Mouse (Mus musculus) forebrain, postnatal 0 days (tissue): ENCODE results near the gene Acad10. TPM values are rescaled to one million over a fixed set of nuclear protein-coding genes. Genes with fewer than 3 reads are reported as not detected.
A peak's percentile ranks its signal among the peaks of the same experiment; 100 is the strongest.

Experiments used
- ATAC-seq: fragments of 200-750 bp; cut with Nextera tagmentation; 2 replicates; pipeline ENCODE4 v1.8.0; 2017; ENCODE audit warnings: mild to moderate bottlenecking, moderate library complexity
- DNase-seq: peaks from one replicate; pipeline ENCODE4 v3.0.0-alpha.2; 2015
- H3K27ac ChIP-seq: fragments of 300-500 bp; sonication (generic); 2 replicates; pipeline ENCODE4 v1.5.1; 2014; ENCODE audit warnings: low read depth, mild to moderate bottlenecking, antibody characterized with exemption, low read length, moderate library complexity, mixed read lengths
- H3K27me3 ChIP-seq: fragments of 300-500 bp; sonication (generic); 2 replicates; pipeline ENCODE4 v1.6.1; 2014; ENCODE audit warnings: mild to moderate bottlenecking, low read length, mixed read lengths; ENCODE audit not compliant: insufficient read depth
- H3K36me3 ChIP-seq: fragments of 300-500 bp; sonication (generic); 2 replicates; pipeline ENCODE4 v1.6.1; 2014; ENCODE audit warnings: mild to moderate bottlenecking, moderate library complexity; ENCODE audit not compliant: insufficient read depth
- H3K4me1 ChIP-seq: fragments of 300-500 bp; sonication (generic); 2 replicates; pipeline ENCODE4 v1.6.1; 2014; ENCODE audit warnings: antibody characterized with exemption; ENCODE audit not compliant: insufficient read depth
- H3K4me2 ChIP-seq: fragments of 300-500 bp; sonication (generic); 2 replicates; pipeline ENCODE4 v1.6.1; 2014; ENCODE audit warnings: low read depth, mild to moderate bottlenecking, moderate library complexity
- H3K4me3 ChIP-seq: fragments of 300-500 bp; sonication (generic); 2 replicates; pipeline ENCODE4 v1.5.1; 2014; ENCODE audit warnings: low read depth, low read length, mixed read lengths
- H3K9ac ChIP-seq: fragments of 300-500 bp; sonication (generic); 2 replicates; pipeline ENCODE4 v1.6.1; 2014; ENCODE audit warnings: mild to moderate bottlenecking
- H3K9me3 ChIP-seq: fragments of 300-500 bp; sonication (generic); 2 replicates; pipeline ENCODE4 v1.6.1; 2016; ENCODE audit warnings: low read length
- CTCF ChIP-seq: sonication (generic); IDR thresholded peaks from 2 replicates; pipeline ENCODE4 v1.5.1; 2016; ENCODE audit warnings: antibody characterized with exemption, control low read depth, low read depth
- WGBS: fragments of 180-500 bp; shearing (Covaris S2); extraction: QIAGEN DNeasy Blood & Tissue Kit; methylation state at CpG from one replicate; pipeline ENCODE4 v1.1.7; 2014; 5-methylcytosine and 5-hydroxymethylcytosine counted together
- polyA plus RNA-seq: library from polyadenylated mRNA; unstranded; fragments of >200 nt; fragmentation: Nextera tagmentation; extraction: Ambion mirVana; gene quantifications from 2 replicates; pipeline ENCODE4 v1.2.1, GENCODE M21; 2015
- total RNA-seq: library from RNA; depleted of rRNA; stranded (reverse); fragments of >200 nt; gene quantifications from 2 replicates; pipeline ENCODE4 v1.2.3, GENCODE M21; 2014; rRNA removed

The Acad10 gene
- total RNA-seq (2.7 and 3.0 TPM in 2 replicates), polyA plus RNA-seq (0.59 and 1.1 TPM in 2 replicates)

DNA sequence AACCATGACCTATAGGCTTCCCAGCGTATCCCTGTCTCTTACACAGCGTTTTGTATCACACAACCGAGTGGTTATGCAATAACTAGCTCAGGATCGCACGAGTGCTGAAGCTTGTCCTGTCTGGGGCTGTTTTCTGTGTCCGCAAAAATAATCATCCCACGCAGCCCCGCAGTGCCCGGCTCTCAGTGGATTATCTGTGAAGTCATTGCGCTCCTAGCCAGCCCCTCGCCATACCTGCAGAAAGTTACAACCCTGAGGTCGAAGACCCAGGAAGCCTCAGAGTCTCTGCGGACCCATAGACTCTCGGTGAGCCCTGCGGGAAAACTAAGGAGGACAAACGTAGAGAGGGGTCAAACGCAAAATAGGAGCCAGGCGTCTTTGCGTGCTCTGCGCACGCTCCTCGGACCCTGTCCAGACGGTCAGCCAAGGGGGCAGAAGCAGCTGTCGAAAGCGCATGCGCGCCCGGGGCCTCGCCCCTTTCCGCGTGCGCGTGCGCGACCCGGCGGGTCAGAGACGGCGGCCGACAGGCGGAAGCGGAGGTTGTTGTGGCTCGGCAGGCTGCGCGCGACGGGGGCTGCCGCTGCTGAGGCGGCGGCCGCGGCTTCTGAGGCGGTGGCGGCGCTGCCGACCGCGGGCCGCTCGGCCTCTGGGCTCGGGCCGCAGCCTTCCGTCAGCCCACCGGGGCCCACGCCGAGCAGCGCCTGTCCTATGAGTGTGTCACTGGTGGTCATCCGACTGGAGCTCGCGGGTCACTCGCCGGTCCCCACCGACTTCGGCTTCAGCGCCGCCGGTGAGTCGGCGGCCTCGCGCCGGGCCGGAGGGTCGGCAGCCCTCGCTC lies at the start of gene Acad10, which contains the start of gene Brap:
Gene Acad10 (minus strand): TSS at position 456 of the 838 bp plus-strand sequence.
Gene Brap (plus strand): TSS at position 505 of the 838 bp plus-strand sequence.
- peak within 1 kb of the TSS; percentile 70 for H3K27ac ChIP-seq
- no peaks in the 10 kb centered on the region for H3K9me3 ChIP-seq
- no peaks in the 10 kb centered on the region for H3K27me3 ChIP-seq
- ATAC-seq = peak; percentile 91
- DNase-seq = peak; percentile 93
- peak within 1 kb of the TSS; percentile 93 for H3K4me3 ChIP-seq
- peak within 1 kb of the TSS; percentile 71 for H3K4me2 ChIP-seq
- no peak for TF ChIP-seq CTCF
- H3K9ac ChIP-seq = peak within 1 kb of the TSS; percentile 84
- H3K4me1 ChIP-seq = peaks cover 12% of the 10 kb centered on the region
- WGBS = 2% methylated on average over 82 of the region's 85 CpGs
- H3K36me3 ChIP-seq = peaks cover 11% of the 10 kb centered on the region; the same call in 1 of the 2 replicates

DNA sequence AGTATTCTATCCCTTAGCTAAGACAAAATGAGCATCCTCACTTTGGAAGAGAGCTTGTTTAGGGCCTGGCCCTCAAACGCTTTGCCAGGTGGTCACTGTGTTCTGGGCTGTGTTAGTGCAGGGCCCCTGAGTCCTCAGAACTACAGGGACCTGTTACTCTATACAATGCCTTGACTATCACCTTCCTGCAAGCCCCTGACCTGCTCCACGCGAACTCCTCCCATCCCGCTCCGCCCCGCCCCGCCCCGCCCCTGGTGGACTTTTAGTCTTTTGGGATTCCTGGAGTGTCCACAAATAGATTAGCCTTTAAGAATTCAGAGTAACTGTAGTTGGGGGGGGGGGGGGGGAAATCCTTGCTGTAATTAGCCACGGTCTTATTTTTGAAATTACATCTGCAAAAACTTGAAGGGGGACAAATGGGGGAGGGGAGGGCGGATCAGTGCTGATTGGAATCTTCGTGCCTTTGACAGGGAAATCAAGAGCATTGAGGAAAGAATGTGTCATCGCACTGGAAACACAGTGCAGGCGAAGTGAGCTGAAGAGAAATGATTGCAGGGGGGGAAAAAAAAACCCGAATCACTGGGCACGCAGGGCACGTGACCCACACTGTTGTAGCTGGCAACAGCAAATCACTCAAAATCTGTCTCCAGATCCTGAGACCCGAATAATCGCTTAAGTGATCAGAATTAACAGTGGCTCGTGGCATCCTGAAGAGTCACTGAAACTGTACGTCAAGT lies 44.4 kb upstream of the Acad10 start:
- TF ChIP-seq CTCF = no peak
- Histone ChIP-seq H3K4me3 (peak overlapping the region; percentile 6; the same call in 1 of the 2 replicates), H3K27ac (no peak overlapping the region), H3K9me3 (no peaks in the 10 kb centered on the region), H3K4me1 (no peaks in the 10 kb centered on the region), H3K4me2 (peak overlapping the region; percentile 33), H3K9ac (0 out of 2 replicates have a peak overlapping the region, but pooled peaks have one; percentile 2), H3K36me3 (no peaks in the 10 kb centered on the region), H3K27me3 (no peaks in the 10 kb centered on the region)
- WGBS = 2% methylated on average over 20 of the region's 20 CpGs
- ATAC-seq = peak; percentile 82
- peak; percentile 58 for DNase-seq

DNA sequence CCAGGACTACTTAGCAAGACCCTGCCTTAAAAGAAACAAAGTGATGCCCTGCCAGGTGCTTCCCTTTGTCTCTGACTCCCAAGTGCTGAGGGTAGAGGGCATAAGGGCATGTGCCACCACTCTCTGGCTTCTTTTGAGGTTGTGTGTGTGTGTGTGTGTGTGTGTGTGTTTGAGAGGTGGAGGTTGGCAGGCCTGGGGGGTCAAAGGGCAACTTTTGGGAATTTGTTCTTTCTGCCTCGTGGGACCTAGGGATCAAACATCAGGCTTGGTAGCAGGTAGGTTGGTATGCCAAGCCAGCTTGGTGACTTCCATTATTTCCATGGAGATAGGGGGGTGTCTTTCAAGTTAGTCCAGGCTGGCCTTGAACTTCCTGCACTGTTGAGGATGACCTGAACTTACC lies 43.0 kb upstream of the Acad10 start:
- H3K27ac ChIP-seq = no peak overlapping the region
- no peak for DNase-seq
- TF ChIP-seq CTCF = no peak
- no peak overlapping the region for H3K9ac ChIP-seq
- H3K36me3 ChIP-seq = no peaks in the 10 kb centered on the region
- no peak overlapping the region for H3K4me2 ChIP-seq
- no peaks in the 10 kb centered on the region for H3K4me1 ChIP-seq
- WGBS = 56% methylated on average over 1 of the region's 1 CpGs
- ATAC-seq = no peak
- no peaks in the 10 kb centered on the region for H3K27me3 ChIP-seq
- H3K4me3 ChIP-seq = no peak overlapping the region
- no peaks in the 10 kb centered on the region for H3K9me3 ChIP-seq

DNA sequence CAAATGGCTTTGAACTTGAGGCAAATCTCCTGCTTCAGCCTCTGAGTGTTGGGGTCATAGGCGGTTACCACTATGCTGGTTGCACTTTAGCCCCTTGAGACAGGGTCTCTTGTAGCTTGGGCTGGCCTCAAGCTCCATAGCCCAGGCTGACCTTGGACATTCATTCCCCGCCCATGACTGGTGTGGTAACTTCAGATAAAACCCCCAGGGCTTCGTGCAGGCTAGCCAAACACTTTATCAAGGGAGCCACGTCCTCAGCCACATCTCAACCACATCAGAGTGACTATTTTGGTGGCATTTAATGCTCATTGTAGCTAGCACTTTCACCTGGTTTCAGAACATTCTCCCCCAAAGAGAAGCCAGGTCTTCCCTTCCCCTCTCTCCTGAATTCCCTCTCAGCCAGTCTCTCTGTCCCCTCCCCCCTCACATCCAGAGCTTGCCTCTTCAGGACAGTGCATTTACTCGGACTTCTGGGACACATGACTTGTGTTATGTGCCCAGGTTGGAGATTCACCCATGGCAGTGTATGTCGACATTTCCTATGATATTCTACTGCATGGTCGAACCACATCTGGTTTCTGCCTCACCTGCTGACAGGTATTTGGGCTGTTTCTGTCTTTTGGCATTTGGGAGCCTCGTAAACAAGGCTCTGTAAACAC lies 40.9 kb upstream of the Acad10 start:
- no peaks in the 10 kb centered on the region for H3K27me3 ChIP-seq
- H3K36me3 ChIP-seq = no peaks in the 10 kb centered on the region
- H3K4me3 ChIP-seq = no peak overlapping the region
- 59% methylated on average over 8 of the region's 8 CpGs for WGBS
- no peak for TF ChIP-seq CTCF
- DNase-seq (no peak), ATAC-seq (no peak)
- no peaks in the 10 kb centered on the region for H3K9me3 ChIP-seq
- no peak overlapping the region for H3K9ac ChIP-seq
- no peak overlapping the region for H3K4me2 ChIP-seq
- no peaks in the 10 kb centered on the region for H3K4me1 ChIP-seq
- H3K27ac ChIP-seq = no peak overlapping the region

DNA sequence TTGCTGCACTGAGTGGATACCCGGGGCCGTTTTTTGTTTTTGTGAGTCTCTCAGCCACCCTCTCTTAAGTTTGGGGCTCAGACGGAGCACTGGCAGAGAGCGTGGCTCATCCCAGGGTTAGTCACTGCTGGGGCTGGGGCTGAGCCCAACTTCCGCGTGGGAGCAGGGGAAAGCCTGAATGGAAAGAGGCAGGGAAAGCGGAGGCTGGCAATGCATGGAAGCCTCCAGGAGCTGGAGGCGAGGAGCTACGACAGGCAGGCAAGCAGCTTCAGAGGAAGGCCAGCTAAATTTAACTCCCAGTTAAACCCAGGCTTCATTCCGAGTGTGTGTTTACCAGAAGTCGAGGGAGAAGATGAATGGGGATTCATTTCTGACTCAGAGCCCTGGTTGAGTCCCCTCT lies 40.2 kb upstream of the Acad10 start:
- no peak overlapping the region for H3K27ac ChIP-seq
- H3K9ac ChIP-seq = 0 out of 2 replicates have a peak overlapping the region, but pooled peaks have one; percentile 10
- no peaks in the 10 kb centered on the region for H3K9me3 ChIP-seq
- ATAC-seq = no peak
- no peaks in the 10 kb centered on the region for H3K36me3 ChIP-seq
- WGBS = 18% methylated on average over 11 of the region's 11 CpGs
- no peak overlapping the region for H3K4me3 ChIP-seq
- TF ChIP-seq CTCF = no peak
- H3K4me2 ChIP-seq = peak overlapping the region; percentile 27; the same call in 1 of the 2 replicates
- H3K4me1 ChIP-seq = no peaks in the 10 kb centered on the region
- no peaks in the 10 kb centered on the region for H3K27me3 ChIP-seq
- no peak for DNase-seq

DNA sequence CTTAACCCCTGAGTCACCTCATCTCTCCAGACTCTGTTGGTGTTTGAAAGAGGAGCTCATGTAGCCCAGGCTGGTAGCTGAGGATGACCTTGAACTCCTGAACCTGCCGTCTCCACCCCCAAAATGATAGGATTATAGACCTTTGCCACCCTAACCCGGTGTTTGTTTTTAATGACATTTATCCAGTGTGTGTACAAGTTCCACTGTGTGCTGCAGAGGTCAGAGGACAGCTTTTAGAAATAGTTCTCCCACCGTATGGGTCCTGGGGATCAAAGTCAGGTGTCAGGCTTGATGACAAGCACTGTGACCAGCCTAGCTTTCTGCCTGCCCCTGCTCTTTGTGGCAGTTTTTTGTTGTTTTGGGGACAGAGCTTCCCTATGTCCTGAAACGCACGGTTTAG lies 39.6 kb upstream of the Acad10 start:
- 0 out of 2 replicates have a peak overlapping the region, but pooled peaks have one; percentile 10 for H3K9ac ChIP-seq
- WGBS = 61% methylated on average over 5 of the region's 5 CpGs
- H3K4me3 ChIP-seq = no peak overlapping the region
- no peak for TF ChIP-seq CTCF
- no peak for DNase-seq
- H3K27ac ChIP-seq = no peak overlapping the region
- no peak for ATAC-seq
- no peaks in the 10 kb centered on the region for H3K27me3 ChIP-seq
- H3K4me1 ChIP-seq = no peaks in the 10 kb centered on the region
- H3K36me3 ChIP-seq = no peaks in the 10 kb centered on the region
- H3K9me3 ChIP-seq = no peaks in the 10 kb centered on the region
- no peak overlapping the region for H3K4me2 ChIP-seq
